Mouse (Mus musculus) CH12.LX (cell line): ENCODE results near the gene Abhd11.

Source experiments
- CHD2 ChIP-seq: IDR thresholded peaks from 2 replicates; pipeline ENCODE4 v1.6.1; 2011; ENCODE audit warnings: low read length, improper control_type of control experiment
- CTCF ChIP-seq, 2 experiments: IDR thresholded peaks in 1 of 2; conservative IDR thresholded peaks in 1 of 2; 2 replicates each; pipeline ENCODE4 v1.5.1; 2011 to 2012; ENCODE audit warnings: low read depth in 2 of 2, low read length in 2 of 2, improper control_type of control experiment in 1 of 2, inconsistent platforms in 1 of 2, mild to moderate bottlenecking in 1 of 2, moderate library complexity in 1 of 2
- E2F4 ChIP-seq: IDR thresholded peaks from 2 replicates; pipeline ENCODE4 v1.6.1; 2011; ENCODE audit warnings: low read depth, low read length, improper control_type of control experiment; ENCODE audit not compliant: insufficient replicate concordance
- EP300 ChIP-seq: IDR thresholded peaks from 2 replicates; pipeline ENCODE4 v1.6.1; 2011; ENCODE audit warnings: low read length, improper control_type of control experiment
- HCFC1 ChIP-seq: IDR thresholded peaks from 2 replicates; pipeline ENCODE4 v1.6.1; 2012; ENCODE audit warnings: low read depth, mild to moderate bottlenecking, inconsistent platforms, low read length, improper control_type of control experiment
- JUND ChIP-seq: conservative IDR thresholded peaks from 2 replicates; pipeline ENCODE4 v1.6.1; 2011; ENCODE audit warnings: low read depth, low read length, improper control_type of control experiment
- MAX ChIP-seq: IDR thresholded peaks from 2 replicates; pipeline ENCODE4 v1.6.1; 2011; ENCODE audit warnings: low read length, improper control_type of control experiment
- POLR2A ChIP-seq: IDR thresholded peaks from 2 replicates; pipeline ENCODE4 v1.6.1; 2011; ENCODE audit warnings: low read depth, mild to moderate bottlenecking, improper control_type of control experiment, low read length
- ZKSCAN1 ChIP-seq: IDR thresholded peaks from 2 replicates; pipeline ENCODE4 v1.6.1; 2012; ENCODE audit warnings: low read depth, inconsistent platforms, low read length, improper control_type of control experiment, borderline replicate concordance
- ZNF384 ChIP-seq: IDR thresholded peaks from 2 replicates; pipeline ENCODE4 v1.6.1; 2012; ENCODE audit warnings: low read depth, low read length, improper control_type of control experiment, inconsistent platforms

GRCm38 (mm10) chr5:135035608-135036359 is 26.8 kb downstream of the Abhd11 start:
- TF ChIP-seq CTCF (conservative IDR thresholded peaks at IDR 0.05 in 1 of 2, IDR thresholded peaks at IDR 0.05 in 1 of 2; ENCODE audit: low read depth in 2 of 2, low read length in 2 of 2), result no peak
- no peak for TF ChIP-seq ZNF384
- no peak for TF ChIP-seq E2F4
- no peak for TF ChIP-seq POLR2A
- no peak for TF ChIP-seq CHD2
- no peak for TF ChIP-seq HCFC1
- TF ChIP-seq EP300, result no peak
- TF ChIP-seq MAX, result no peak
- TF ChIP-seq JUND, result no peak
- TF ChIP-seq ZKSCAN1, result no peak
